Mouse (Mus musculus) c-Kit-positive CD71-negative TER-119-negative erythroid progenitor cells, embryonic 14.5 days (primary cell): Measurements from ENCODE around the gene Rasa3.

Source experiments
- DNase-seq: peaks from one replicate; pipeline ENCODE4 v3.0.0-alpha.2; 2013; ENCODE audit warnings: low read depth

Rasa3 gene

GRCm38 (mm10) chr8:13649154-13649515 is 28.3 kb downstream of the Rasa3 start:
- DNase-seq: no peak

GRCm38 (mm10) chr8:13648377-13649153 is 28.8 kb downstream of the Rasa3 start:
- no peak for DNase-seq

GRCm38 (mm10) chr8:13647591-13647990 is 29.8 kb downstream of the Rasa3 start:
- DNase-seq: no peak

- no peak for DNase-seq
Observed at GRCm38 (mm10) chr8:13644932-13645676, 32.3 kb downstream of the Rasa3 start.

- no peak for DNase-seq
Observed at GRCm38 (mm10) chr8:13644155-13644554, 33.2 kb downstream of the Rasa3 start.

- no peak for DNase-seq
Observed at GRCm38 (mm10) chr8:13642659-13643181, 34.7 kb downstream of the Rasa3 start.

- no peak for DNase-seq
Observed at GRCm38 (mm10) chr8:13641206-13641605, 36.2 kb downstream of the Rasa3 start.

- no peak for DNase-seq
Observed at GRCm38 (mm10) chr8:13640452-13640883, 36.9 kb downstream of the Rasa3 start.

GRCm38 (mm10) chr8:13633107-13633506 is 44.3 kb downstream of the Rasa3 start:
- DNase-seq: no peak

GRCm38 (mm10) chr8:13632309-13632708 is 45.1 kb downstream of the Rasa3 start:
- no peak for DNase-seq

- no peak for DNase-seq
Observed at GRCm38 (mm10) chr8:13630754-13631153, 46.6 kb downstream of the Rasa3 start.

- no peak for DNase-seq
Observed at GRCm38 (mm10) chr8:13630171-13630570, 47.2 kb downstream of the Rasa3 start.

- no peak for DNase-seq
Observed at GRCm38 (mm10) chr8:13629351-13630090, 47.9 kb downstream of the Rasa3 start.

GRCm38 (mm10) chr8:13628067-13628466 is 49.3 kb downstream of the Rasa3 start:
- DNase-seq: no peak

- DNase-seq: no peak
Observed at GRCm38 (mm10) chr8:13627591-13627990, 49.8 kb downstream of the Rasa3 start.

- DNase-seq: no peak
Observed at GRCm38 (mm10) chr8:13626114-13626513, 51.3 kb downstream of the Rasa3 start.

GRCm38 (mm10) chr8:13625281-13625970 is 52.0 kb downstream of the Rasa3 start:
- no peak for DNase-seq

- no peak for DNase-seq
Observed at GRCm38 (mm10) chr8:13624863-13625262, 52.5 kb downstream of the Rasa3 start.

- DNase-seq: no peak
Observed at GRCm38 (mm10) chr8:13623911-13624421, 53.4 kb downstream of the Rasa3 start.

- no peak for DNase-seq
Observed at GRCm38 (mm10) chr8:13623038-13623750, 54.2 kb downstream of the Rasa3 start.
